Mouse (Mus musculus) cerebellum, adult 2 months (tissue): ENCODE data around the gene Mmp19.

Experiments
- CTCF ChIP-seq: fragments of 200-500 bp; IDR thresholded peaks from 2 replicates; pipeline ENCODE4 v1.5.1; 2011; ENCODE audit warnings: low read depth, mild to moderate bottlenecking, control low read depth, low read length, moderate library complexity, borderline replicate concordance; ENCODE audit not compliant: insufficient read depth
- POLR2A ChIP-seq: fragments of 200-500 bp; IDR thresholded peaks from 2 replicates; pipeline ENCODE4 v1.6.1; 2011; ENCODE audit warnings: low read length, control low read depth, borderline replicate concordance; ENCODE audit not compliant: insufficient read depth

GRCm38 (mm10) chr10:128743235-128743634 lies 47.5 kb upstream of the Mmp19 start:
- TF ChIP-seq CTCF (no peak), POLR2A (no peak)
